Comparison of ENCODE assay signal across 1 mouse cellular context in genomic region chr12:73563122-73563521, GRCm38 (mm10). TPM values are rescaled to one million over a fixed set of nuclear protein-coding genes. Genes with fewer than 3 reads are reported as not detected.
"Had no signal": no experiment of that assay in that cellular context is flagged by ENCODE, and none has a peak within 500 bp of the region (broad histone marks: within the 10 kb centered on the region; RNA-seq: fewer than 3 reads in every experiment).

No protein-coding gene starts in this region.

RNA-seq across cellular contexts. Expression of gene Tmem30b, which starts 16.9 kb away (rescaled TPM):
- total RNA-seq: neutrophil, adult 5-6 weeks had no signal
